Mouse (Mus musculus): Measurements from ENCODE around the gene Epas1. TPM values are rescaled to one million over a fixed set of nuclear protein-coding genes. Genes with fewer than 3 reads are reported as not detected.
A peak's percentile ranks its signal among the peaks of the same experiment; 100 is the strongest.

The Epas1 gene
- polyA plus RNA-seq (2016; fragmentation: Nextera tagmentation; extraction: Ambion mirVana) = 7.2 and 9.6 TPM in 2 replicates

- under 1% methylated on average over 50 of the region's 60 CpGs for WGBS
- peaks cover 19% of the 10 kb centered on the region for H3K27me3 ChIP-seq (replicated peaks)
- no peaks in the 10 kb centered on the region for H3K36me3 ChIP-seq
- peak within 1 kb of the TSS; percentile 98 for H3K4me2 ChIP-seq
- H3K4me3 ChIP-seq = peak within 1 kb of the TSS; percentile 71
- peak within 1 kb of the TSS; percentile 74; the same call in 1 of the 2 replicates for H3K27ac ChIP-seq (ENCODE audit: poor library complexity, severe bottlenecking)
- ATAC-seq (ENCODE audit: insufficient number of reproducible peaks, low FRiP score) = peak; percentile 96
- peaks cover 35% of the 10 kb centered on the region for H3K4me1 ChIP-seq (replicated peaks)
- H3K9me3 ChIP-seq (replicated peaks) = no peaks in the 10 kb centered on the region
- peak within 1 kb of the TSS; percentile 73 for H3K9ac ChIP-seq
Measured at GRCm38 (mm10) chr17:86753130-86753821, at the start of gene Epas1. TSS of gene Epas1 (plus strand) at chr17:86753700.

GRCm38 (mm10) chr17:86705236-86705635 is 48.3 kb upstream of the Epas1 start:
- Histone ChIP-seq H3K4me2 (no peak overlapping the region), H3K4me1 (replicated peaks) (peaks cover 7% of the 10 kb centered on the region; the same call in 1 of the 2 replicates), H3K9ac (no peak overlapping the region), H3K27ac (ENCODE audit: poor library complexity, severe bottlenecking) (no peak overlapping the region), H3K4me3 (no peak overlapping the region), H3K9me3 (replicated peaks) (no peaks in the 10 kb centered on the region), H3K36me3 (no peaks in the 10 kb centered on the region), H3K27me3 (replicated peaks) (no peaks in the 10 kb centered on the region)
- WGBS = 77% methylated on average over 3 of the region's 3 CpGs
- no peak for ATAC-seq (ENCODE audit: insufficient number of reproducible peaks, low FRiP score)

- Histone ChIP-seq H3K9me3 (replicated peaks) (no peaks in the 10 kb centered on the region), H3K4me2 (no peak overlapping the region), H3K27ac (ENCODE audit: poor library complexity, severe bottlenecking) (no peak overlapping the region), H3K36me3 (no peaks in the 10 kb centered on the region), H3K4me3 (no peak overlapping the region), H3K4me1 (replicated peaks) (peaks cover 14% of the 10 kb centered on the region; the same call in 1 of the 2 replicates), H3K27me3 (replicated peaks) (no peaks in the 10 kb centered on the region), H3K9ac (no peak overlapping the region)
- ATAC-seq (ENCODE audit: insufficient number of reproducible peaks, low FRiP score) = no peak
- 66% methylated on average over 1 of the region's 1 CpGs for WGBS
Measured at GRCm38 (mm10) chr17:86706467-86706866, 47.0 kb upstream of the Epas1 start.

- Histone ChIP-seq H3K27me3 (replicated peaks) (no peaks in the 10 kb centered on the region), H3K4me1 (replicated peaks) (peaks cover 33% of the 10 kb centered on the region), H3K9me3 (replicated peaks) (no peaks in the 10 kb centered on the region), H3K4me2 (no peak overlapping the region), H3K4me3 (no peak overlapping the region), H3K36me3 (no peaks in the 10 kb centered on the region), H3K27ac (ENCODE audit: poor library complexity, severe bottlenecking) (no peak overlapping the region), H3K9ac (no peak overlapping the region)
- 79% methylated on average over 8 of the region's 8 CpGs for WGBS
- ATAC-seq (ENCODE audit: insufficient number of reproducible peaks, low FRiP score) = no peak
Measured at GRCm38 (mm10) chr17:86709803-86710202, 43.7 kb upstream of the Epas1 start.

GRCm38 (mm10) chr17:86710379-86710778 is 43.1 kb upstream of the Epas1 start:
- no peak overlapping the region for H3K4me2 ChIP-seq
- H3K9me3 ChIP-seq (replicated peaks) = no peaks in the 10 kb centered on the region
- no peaks in the 10 kb centered on the region for H3K27me3 ChIP-seq (replicated peaks)
- no peaks in the 10 kb centered on the region for H3K36me3 ChIP-seq
- no peak overlapping the region for H3K4me3 ChIP-seq
- no peak for ATAC-seq (ENCODE audit: insufficient number of reproducible peaks, low FRiP score)
- WGBS = 68% methylated on average over 8 of the region's 8 CpGs
- no peak overlapping the region for H3K9ac ChIP-seq
- H3K27ac ChIP-seq (ENCODE audit: poor library complexity, severe bottlenecking) = no peak overlapping the region
- peaks cover 38% of the 10 kb centered on the region for H3K4me1 ChIP-seq (replicated peaks)

GRCm38 (mm10) chr17:86711949-86712348 is 41.6 kb upstream of the Epas1 start:
- no peaks in the 10 kb centered on the region for H3K9me3 ChIP-seq (replicated peaks)
- peaks cover 35% of the 10 kb centered on the region for H3K4me1 ChIP-seq (replicated peaks)
- no peak overlapping the region for H3K27ac ChIP-seq (ENCODE audit: poor library complexity, severe bottlenecking)
- ATAC-seq (ENCODE audit: insufficient number of reproducible peaks, low FRiP score) = peak; percentile 64; the same call in 1 of the 2 replicates
- no peaks in the 10 kb centered on the region for H3K27me3 ChIP-seq (replicated peaks)
- H3K36me3 ChIP-seq = no peaks in the 10 kb centered on the region
- no peak overlapping the region for H3K4me3 ChIP-seq
- H3K9ac ChIP-seq = no peak overlapping the region
- no peak overlapping the region for H3K4me2 ChIP-seq
- 22% methylated on average over 5 of the region's 5 CpGs for WGBS

GRCm38 (mm10) chr17:86712601-86713000 is 40.9 kb upstream of the Epas1 start:
- Histone ChIP-seq H3K4me1 (replicated peaks) (peaks cover 31% of the 10 kb centered on the region), H3K27ac (ENCODE audit: poor library complexity, severe bottlenecking) (no peak overlapping the region)
- ATAC-seq (ENCODE audit: insufficient number of reproducible peaks, low FRiP score) = no peak

GRCm38 (mm10) chr17:86713591-86713990 is 39.9 kb upstream of the Epas1 start:
- Histone ChIP-seq H3K27ac (ENCODE audit: poor library complexity, severe bottlenecking) (no peak overlapping the region), H3K9ac (no peak overlapping the region), H3K4me2 (no peak overlapping the region), H3K36me3 (no peaks in the 10 kb centered on the region), H3K4me1 (replicated peaks) (peaks cover 31% of the 10 kb centered on the region), H3K27me3 (replicated peaks) (no peaks in the 10 kb centered on the region), H3K9me3 (replicated peaks) (no peaks in the 10 kb centered on the region), H3K4me3 (no peak overlapping the region)
- 6% methylated on average over 8 of the region's 8 CpGs for WGBS
- 0 out of 2 replicates have a peak, but pooled peaks have one; percentile 48 for ATAC-seq (ENCODE audit: insufficient number of reproducible peaks, low FRiP score)

More at GRCm38 (mm10) chr17:86712601-86713000, 40.9 kb upstream of the Epas1 start:
- H3K9ac ChIP-seq = no peak overlapping the region
- no peaks in the 10 kb centered on the region for H3K9me3 ChIP-seq (replicated peaks)
- H3K4me3 ChIP-seq = no peak overlapping the region
- 84% methylated on average over 8 of the region's 8 CpGs for WGBS
- H3K36me3 ChIP-seq = no peaks in the 10 kb centered on the region
- H3K4me2 ChIP-seq = no peak overlapping the region
- H3K27me3 ChIP-seq (replicated peaks) = no peaks in the 10 kb centered on the region

GRCm38 (mm10) chr17:86724786-86725415 is 28.6 kb upstream of the Epas1 start:
- Histone ChIP-seq H3K4me3 (no peak overlapping the region), H3K9me3 (replicated peaks) (no peaks in the 10 kb centered on the region), H3K9ac (no peak overlapping the region), H3K36me3 (no peaks in the 10 kb centered on the region), H3K4me1 (replicated peaks) (no peaks in the 10 kb centered on the region), H3K27me3 (replicated peaks) (no peaks in the 10 kb centered on the region), H3K4me2 (no peak overlapping the region), H3K27ac (ENCODE audit: poor library complexity, severe bottlenecking) (no peak overlapping the region)
- 46% methylated on average over 8 of the region's 8 CpGs for WGBS
- no peak for ATAC-seq (ENCODE audit: insufficient number of reproducible peaks, low FRiP score)

GRCm38 (mm10) chr17:86726480-86726879 is 27.0 kb upstream of the Epas1 start:
- Histone ChIP-seq H3K4me3 (no peak overlapping the region), H3K27me3 (replicated peaks) (no peaks in the 10 kb centered on the region), H3K4me2 (no peak overlapping the region), H3K9ac (no peak overlapping the region), H3K36me3 (no peaks in the 10 kb centered on the region), H3K4me1 (replicated peaks) (no peaks in the 10 kb centered on the region), H3K27ac (ENCODE audit: poor library complexity, severe bottlenecking) (no peak overlapping the region), H3K9me3 (replicated peaks) (no peaks in the 10 kb centered on the region)
- 85% methylated on average over 7 of the region's 7 CpGs for WGBS
- no peak for ATAC-seq (ENCODE audit: insufficient number of reproducible peaks, low FRiP score)

GRCm38 (mm10) chr17:86727031-86727430 is 26.5 kb upstream of the Epas1 start:
- no peak overlapping the region for H3K27ac ChIP-seq (ENCODE audit: poor library complexity, severe bottlenecking)
- H3K4me1 ChIP-seq (replicated peaks) = peaks cover 2% of the 10 kb centered on the region
- 82% methylated on average over 7 of the region's 7 CpGs for WGBS
- no peaks in the 10 kb centered on the region for H3K36me3 ChIP-seq
- H3K4me3 ChIP-seq = no peak overlapping the region
- H3K9me3 ChIP-seq (replicated peaks) = no peaks in the 10 kb centered on the region
- no peak overlapping the region for H3K9ac ChIP-seq
- ATAC-seq (ENCODE audit: insufficient number of reproducible peaks, low FRiP score) = no peak
- no peak overlapping the region for H3K4me2 ChIP-seq
- no peaks in the 10 kb centered on the region for H3K27me3 ChIP-seq (replicated peaks)

All from heart, embryonic 12.5 days (tissue).